Mouse (Mus musculus) heart, adult 2 months (tissue): ENCODE data around the gene Vrk1. TPM values are rescaled to one million over a fixed set of nuclear protein-coding genes. Genes with fewer than 3 reads are reported as not detected.

Experiments used
- DNase-seq, 2 experiments: peaks; one replicate each; pipeline ENCODE4 v3.0.0; 2021
- H3K27ac ChIP-seq: fragments of 200-600 bp; 2 replicates; pipeline ENCODE4 v1.8.1; 2022
- H3K27me3 ChIP-seq: fragments of 200-500 bp; 2 replicates; pipeline ENCODE4 v1.6.1; 2012; ENCODE audit warnings: mild to moderate bottlenecking, low read length, inconsistent platforms, mixed read lengths; ENCODE audit not compliant: control insufficient read depth, insufficient read depth
- H3K36me3 ChIP-seq: fragments of 200-500 bp; 2 replicates; pipeline ENCODE4 v1.6.1; 2012; ENCODE audit warnings: low read length, inconsistent platforms; ENCODE audit not compliant: control insufficient read depth, insufficient read depth
- H3K4me1 ChIP-seq: fragments of 200-500 bp; 2 replicates; pipeline ENCODE4 v1.6.1; 2011; ENCODE audit warnings: low read length; ENCODE audit not compliant: control insufficient read depth, insufficient read depth
- H3K4me3 ChIP-seq: fragments of 200-600 bp; 2 replicates; pipeline ENCODE4 v1.8.1; 2022
- H3K79me2 ChIP-seq: fragments of 200-500 bp; replicated peaks from 2 replicates; pipeline ENCODE4 v1.6.1; 2012; ENCODE audit warnings: mild to moderate bottlenecking, inconsistent platforms, low read length, moderate library complexity, mixed read lengths; ENCODE audit not compliant: control insufficient read depth, insufficient read depth
- H3K9ac ChIP-seq: fragments of 200-500 bp; 2 replicates; pipeline ENCODE4 v1.6.1; 2012; ENCODE audit warnings: low read depth, mild to moderate bottlenecking, control low read depth, inconsistent platforms, low read length, mixed read lengths
- CTCF ChIP-seq: fragments of 200-600 bp; IDR thresholded peaks from 2 replicates; pipeline ENCODE4 v1.8.1; 2022; ENCODE audit warnings: antibody characterized with exemption, mild to moderate bottlenecking, moderate library complexity
- EP300 ChIP-seq: fragments of 200-500 bp; IDR thresholded peaks from 2 replicates; pipeline ENCODE4 v1.6.1; 2011; ENCODE audit warnings: low read depth, low read length, control low read depth; ENCODE audit not compliant: insufficient read depth
- POLR2A ChIP-seq: fragments of 200-500 bp; IDR thresholded peaks from 2 replicates; pipeline ENCODE4 v1.6.1; 2011; ENCODE audit warnings: mild to moderate bottlenecking, low read depth, low read length, control low read depth; ENCODE audit not compliant: insufficient read depth
- WGBS: fragments of 180-500 bp; shearing (Covaris S2); methylation state at CpG from one replicate; pipeline ENCODE4 v1.1.7; 2018; 5-methylcytosine and 5-hydroxymethylcytosine counted together
- intact Hi-C: fragments of 180-260 bp; cut with DNase I; formaldehyde crosslinking; loops from one replicate; pipeline ENCODE4 v1.15.1; 2025
- polyA plus RNA-seq: library from polyadenylated mRNA; depleted of rRNA; stranded (reverse); fragments of >200 nt; gene quantifications from 2 replicates; pipeline ENCODE4 v1.2.3, GENCODE M21; 2012
- total RNA-seq, 2 experiments: library from RNA; stranded (reverse); gene quantifications; 2 replicates each; pipeline ENCODE4 v1.2.3; 2021

Gene Vrk1
- total and polyA plus RNA-seq, 3 experiments: 2.8 to 8.3 (median 7.5) TPM

GRCm38 (mm10) chr12:106082191-106082957 lies 72.3 kb downstream of the Vrk1 start:
- H3K9ac ChIP-seq: no peak overlapping the region
- H3K4me1 ChIP-seq: no peaks in the 10 kb centered on the region
- DNase-seq: no peak
- intact Hi-C loops: no loop called here
- WGBS: 62% methylated on average over 16 of the region's 16 CpGs
- H3K27ac ChIP-seq: no peak overlapping the region
- no peaks in the 10 kb centered on the region for H3K36me3 ChIP-seq
- TF ChIP-seq EP300 (no peak), CTCF (no peak), POLR2A (no peak)
- no peaks in the 10 kb centered on the region for H3K79me2 ChIP-seq
- H3K27me3 ChIP-seq: no peaks in the 10 kb centered on the region
- H3K4me3 ChIP-seq: no peak overlapping the region

GRCm38 (mm10) chr12:106082958-106083381 lies 72.9 kb downstream of the Vrk1 start:
- 78% methylated on average over 11 of the region's 11 CpGs for WGBS
- Histone ChIP-seq H3K4me1 (no peaks in the 10 kb centered on the region), H3K27ac (no peak overlapping the region), H3K79me2 (no peaks in the 10 kb centered on the region), H3K27me3 (no peaks in the 10 kb centered on the region), H3K36me3 (no peaks in the 10 kb centered on the region), H3K9ac (no peak overlapping the region), H3K4me3 (no peak overlapping the region)
- intact Hi-C loops: no loop called here
- no peak for TF ChIP-seq CTCF
- TF ChIP-seq EP300: no peak
- no peak for TF ChIP-seq POLR2A
- no peak for DNase-seq

GRCm38 (mm10) chr12:106084126-106084525 lies 74.1 kb downstream of the Vrk1 start:
- H3K79me2 ChIP-seq: no peaks in the 10 kb centered on the region
- no peak overlapping the region for H3K27ac ChIP-seq
- 81% methylated on average over 12 of the region's 12 CpGs for WGBS
- H3K9ac ChIP-seq: no peak overlapping the region
- H3K27me3 ChIP-seq: no peaks in the 10 kb centered on the region
- TF ChIP-seq POLR2A (no peak), CTCF (no peak), EP300 (no peak)
- no peak overlapping the region for H3K4me3 ChIP-seq
- no peaks in the 10 kb centered on the region for H3K4me1 ChIP-seq
- intact Hi-C loops: no loop called here
- no peaks in the 10 kb centered on the region for H3K36me3 ChIP-seq
- DNase-seq: no peak

DNA sequence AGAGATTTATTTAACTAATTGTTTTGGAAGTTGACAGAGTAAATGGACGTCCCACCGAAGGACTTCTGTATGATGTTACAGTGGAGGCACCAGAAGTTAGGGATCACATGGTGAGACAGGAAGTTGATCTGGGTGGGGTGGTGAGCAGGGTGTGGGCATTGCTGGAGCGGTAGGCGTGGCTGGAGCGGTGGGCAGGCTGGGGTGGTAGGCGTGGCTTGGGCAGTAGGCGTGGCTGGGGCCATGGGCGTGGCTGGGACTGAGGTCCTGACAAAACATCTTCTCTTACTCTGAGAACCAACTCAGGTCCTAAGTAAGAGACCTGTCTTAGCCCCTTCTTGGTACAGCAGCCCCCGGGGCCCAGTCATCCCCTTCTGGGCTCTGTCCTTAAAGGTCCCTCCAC lies 84.8 kb downstream of the Vrk1 start:
- Histone ChIP-seq H3K36me3 (no peaks in the 10 kb centered on the region), H3K79me2 (no peaks in the 10 kb centered on the region), H3K4me1 (no peaks in the 10 kb centered on the region), H3K27me3 (no peaks in the 10 kb centered on the region), H3K27ac (no peak overlapping the region), H3K9ac (no peak overlapping the region), H3K4me3 (no peak overlapping the region)
- TF ChIP-seq EP300 (no peak), CTCF (no peak), POLR2A (no peak)
- intact Hi-C loops: no loop called here
- no peak for DNase-seq
- WGBS: 95% methylated on average over 9 of the region's 9 CpGs

DNA sequence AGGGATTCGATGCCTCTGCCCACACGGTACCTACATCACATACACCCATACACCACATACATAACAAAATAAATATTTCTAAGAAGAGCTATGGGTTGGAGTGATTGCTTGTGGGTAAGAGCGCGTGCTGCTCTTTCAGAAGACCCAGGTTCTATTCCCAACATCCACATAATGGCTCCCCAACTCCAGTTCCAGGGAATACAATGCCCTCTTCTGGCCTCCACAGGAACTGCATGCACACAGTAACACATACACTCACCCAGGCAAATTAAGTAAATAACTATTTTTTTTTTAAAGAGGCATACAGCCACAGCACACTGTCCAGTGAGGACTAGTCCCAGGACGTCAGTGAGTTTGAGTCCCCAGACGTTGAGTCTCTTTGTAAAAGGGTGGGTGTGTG lies 92.0 kb downstream of the Vrk1 start:
- WGBS: 93% methylated on average over 6 of the region's 6 CpGs
- no peak overlapping the region for H3K4me3 ChIP-seq
- no peak for DNase-seq
- intact Hi-C loops: no loop called here
- H3K36me3 ChIP-seq: no peaks in the 10 kb centered on the region
- no peaks in the 10 kb centered on the region for H3K79me2 ChIP-seq
- no peak for TF ChIP-seq EP300
- TF ChIP-seq CTCF: peak; percentile 14; the same call in 1 of the 2 replicates
- H3K4me1 ChIP-seq: no peaks in the 10 kb centered on the region
- H3K27ac ChIP-seq: no peak overlapping the region
- no peak overlapping the region for H3K9ac ChIP-seq
- H3K27me3 ChIP-seq: no peaks in the 10 kb centered on the region

DNA sequence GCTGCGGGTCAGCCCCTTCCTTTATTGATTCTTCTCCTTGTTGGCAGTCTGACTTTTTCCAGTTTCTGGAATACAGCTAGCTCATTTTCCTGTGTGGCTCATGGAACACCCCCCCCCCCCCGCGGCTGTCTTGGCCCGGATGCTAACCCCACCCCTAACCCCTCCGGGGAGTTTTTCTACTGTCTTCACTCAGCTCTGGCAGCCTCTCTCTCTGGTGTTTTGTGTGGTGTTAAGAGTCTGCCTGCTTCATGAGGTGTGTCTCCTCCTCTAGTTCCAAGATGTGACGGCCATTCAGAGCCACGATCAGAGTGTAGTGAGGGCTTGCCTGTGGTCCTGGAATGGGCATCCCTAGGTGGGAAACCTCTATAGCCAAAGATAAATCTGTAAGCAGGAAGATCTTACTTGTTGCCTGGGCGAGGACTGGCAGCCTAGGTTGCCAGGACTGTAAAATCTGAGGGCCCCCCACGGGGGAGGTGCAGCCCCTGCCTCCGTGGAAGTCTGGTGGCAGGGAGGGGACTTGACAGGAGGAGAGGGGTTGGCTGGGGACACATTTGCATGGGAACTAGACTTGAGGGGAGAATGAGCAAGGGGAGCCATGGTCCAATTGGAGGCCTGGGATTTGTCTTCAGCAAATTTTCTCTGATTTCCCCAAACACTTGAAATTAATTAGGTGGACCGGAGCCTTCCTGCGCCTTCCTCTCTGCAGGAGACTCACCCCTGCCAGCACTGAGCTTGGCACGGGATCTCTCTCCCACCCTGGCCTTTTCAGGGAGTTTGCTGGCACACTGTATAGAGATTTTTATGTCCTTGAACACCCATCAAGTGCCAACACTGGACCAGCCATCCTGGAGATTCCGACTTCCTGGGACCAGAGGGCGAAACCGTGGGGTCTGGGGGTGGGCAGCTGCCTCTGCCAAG lies 93.0 kb downstream of the Vrk1 start:
- no peak for DNase-seq
- no peak overlapping the region for H3K4me3 ChIP-seq
- H3K9ac ChIP-seq: no peak overlapping the region
- intact Hi-C loops: no loop called here
- no peak for TF ChIP-seq EP300
- no peak for TF ChIP-seq POLR2A
- no peak for TF ChIP-seq CTCF
- no peaks in the 10 kb centered on the region for H3K36me3 ChIP-seq
- no peaks in the 10 kb centered on the region for H3K4me1 ChIP-seq
- no peaks in the 10 kb centered on the region for H3K27me3 ChIP-seq
- 55% methylated on average over 16 of the region's 16 CpGs for WGBS
- H3K79me2 ChIP-seq: no peaks in the 10 kb centered on the region
- H3K27ac ChIP-seq: no peak overlapping the region
